Mouse (Mus musculus) CD8-positive naive resting alpha-beta T cell, adult 57 days (primary cell): ENCODE data around the gene Arid1b. TPM values are rescaled to one million over a fixed set of nuclear protein-coding genes. Genes with fewer than 3 reads are reported as not detected.

ENCODE experiments used
- total RNA-seq: library from RNA; stranded (reverse); gene quantifications from one replicate; pipeline ENCODE4 v1.2.4, GENCODE M21; 2023

Arid1b gene
- 110 TPM for total RNA-seq

GRCm38 (mm10) chr17:4993840-4994503 lies at the start of gene Arid1b:
TSS of gene Arid1b (plus strand) at chr17:4994332.

